Mouse (Mus musculus) kidney, postnatal 0 days (tissue): ENCODE measurements around the gene Hltf. TPM values are rescaled to one million over a fixed set of nuclear protein-coding genes. Genes with fewer than 3 reads are reported as not detected.

ENCODE experiments used
- ATAC-seq: fragments of 200-750 bp; cut with Nextera tagmentation; replicated peaks from 2 replicates; pipeline ENCODE4 v1.8.0; 2017; ENCODE audit warnings: low read depth, moderate number of reproducible peaks, moderate TSS enrichment, moderate library complexity; ENCODE audit not compliant: low FRiP score
- DNase-seq: peaks from one replicate; pipeline ENCODE4 v3.0.0-alpha.2; 2016; ENCODE audit warnings: low spot score
- H3K27ac ChIP-seq: fragments of 300-500 bp; sonication (generic); 2 replicates; pipeline ENCODE4 v1.5.1; 2014; ENCODE audit warnings: mild to moderate bottlenecking
- H3K27me3 ChIP-seq: fragments of 300-500 bp; sonication (generic); 2 replicates; pipeline ENCODE4 v1.6.1; 2014; ENCODE audit warnings: low read length, mixed read lengths; ENCODE audit not compliant: insufficient read depth
- H3K36me3 ChIP-seq: fragments of 300-500 bp; sonication (generic); 2 replicates; pipeline ENCODE4 v1.6.1; 2014; ENCODE audit warnings: low read length, mixed read lengths; ENCODE audit not compliant: insufficient read depth
- H3K4me1 ChIP-seq: fragments of 300-500 bp; sonication (generic); replicated peaks from 2 replicates; pipeline ENCODE4 v1.6.1; 2014; ENCODE audit warnings: antibody characterized with exemption, low read length, mixed read lengths; ENCODE audit not compliant: insufficient read depth
- H3K4me2 ChIP-seq: fragments of 300-500 bp; sonication (generic); 2 replicates; pipeline ENCODE4 v1.6.1; 2014; ENCODE audit warnings: mild to moderate bottlenecking, low read length, moderate library complexity, mixed read lengths
- H3K4me3 ChIP-seq: fragments of 300-500 bp; sonication (generic); replicated peaks from 2 replicates; pipeline ENCODE4 v1.5.1; 2014; ENCODE audit warnings: low read depth, low read length
- H3K9ac ChIP-seq: fragments of 300-500 bp; sonication (generic); 2 replicates; pipeline ENCODE4 v1.6.1; 2014; ENCODE audit warnings: low read depth, low read length
- H3K9me3 ChIP-seq: fragments of 300-500 bp; sonication (generic); replicated peaks from 2 replicates; pipeline ENCODE4 v1.6.1; 2016; ENCODE audit warnings: low read length, inconsistent platforms, mixed read lengths
- CTCF ChIP-seq: IDR thresholded peaks from 2 replicates; pipeline ENCODE4 v1.5.1; 2016; ENCODE audit warnings: antibody characterized with exemption, low read depth, mild to moderate bottlenecking, moderate library complexity
- WGBS: fragments of 180-500 bp; shearing (Covaris S2); extraction: QIAGEN DNeasy Blood & Tissue Kit; methylation state at CpG from one replicate; pipeline ENCODE4 v1.1.7; 2014; 5-methylcytosine and 5-hydroxymethylcytosine counted together
- polyA plus RNA-seq: library from polyadenylated mRNA; unstranded; fragments of >200 nt; fragmentation: Nextera tagmentation; extraction: Ambion mirVana; gene quantifications from 2 replicates; pipeline ENCODE4 v1.2.1, GENCODE M21; 2015

The Hltf gene
- polyA plus RNA-seq, 1 experiment from 2014 or later = 15.4 TPM

DNA sequence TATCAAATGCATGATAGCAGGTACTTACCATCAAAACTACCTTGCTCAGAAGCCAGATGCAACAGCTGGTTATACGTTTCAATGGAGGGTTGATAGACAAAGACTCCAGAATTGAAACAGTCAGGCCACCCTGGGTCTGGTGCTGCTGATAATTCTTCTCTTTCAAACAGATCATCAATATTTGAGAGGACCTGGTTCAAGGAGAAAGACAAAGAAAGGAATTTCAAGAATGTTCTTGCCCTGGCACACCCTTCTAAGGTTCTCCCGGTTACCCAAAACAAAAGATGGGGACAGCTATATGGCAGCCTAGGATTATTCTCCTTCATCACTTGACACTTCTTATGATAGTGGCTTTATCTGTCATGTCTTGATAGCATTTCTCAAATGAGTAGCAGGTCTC, 92.9 kb downstream of the Hltf start:
- ATAC-seq = no peak
- DNase-seq = no peak
- H3K27me3 ChIP-seq = no peaks in the 10 kb centered on the region
- H3K4me1 ChIP-seq = 0 out of 2 replicates have a peak, but pooled peaks cover 5% of the 10 kb centered on the region
- TF ChIP-seq CTCF = no peak
- H3K4me2 ChIP-seq = no peak overlapping the region
- H3K4me3 ChIP-seq = no peak overlapping the region
- H3K9me3 ChIP-seq = no peaks in the 10 kb centered on the region
- 85% methylated on average over 2 of the region's 2 CpGs for WGBS
- 0 out of 2 replicates have a peak, but pooled peaks cover 13% of the 10 kb centered on the region for H3K36me3 ChIP-seq
- H3K9ac ChIP-seq = no peak overlapping the region
- H3K27ac ChIP-seq = no peak overlapping the region

DNA sequence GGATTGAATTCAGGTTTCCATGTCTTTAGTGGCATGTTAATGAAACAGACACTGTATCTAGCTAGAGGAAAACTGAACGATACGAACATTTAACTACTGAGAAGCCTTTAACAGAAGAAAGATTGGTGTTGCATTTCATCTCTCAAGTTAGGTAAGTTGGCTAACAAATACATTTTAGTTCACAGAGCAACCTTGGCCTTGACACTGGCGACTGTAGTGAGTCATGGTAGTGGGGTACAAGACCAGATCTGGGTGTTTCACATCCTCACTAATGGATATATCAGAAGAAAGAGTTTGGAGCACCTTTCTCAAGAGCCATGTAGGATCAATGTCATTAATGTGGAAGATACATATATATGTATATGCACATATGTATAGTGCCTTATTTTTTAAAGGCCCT, 94.0 kb downstream of the Hltf start:
- ATAC-seq (no peak), DNase-seq (no peak)
- Histone ChIP-seq H3K4me2 (no peak overlapping the region), H3K4me3 (no peak overlapping the region), H3K36me3 (0 out of 2 replicates have a peak, but pooled peaks cover 13% of the 10 kb centered on the region), H3K9ac (no peak overlapping the region), H3K27me3 (no peaks in the 10 kb centered on the region), H3K9me3 (no peaks in the 10 kb centered on the region), H3K4me1 (0 out of 2 replicates have a peak, but pooled peaks cover 5% of the 10 kb centered on the region), H3K27ac (no peak overlapping the region)
- TF ChIP-seq CTCF = no peak
- WGBS = 91% methylated on average over 3 of the region's 3 CpGs

DNA sequence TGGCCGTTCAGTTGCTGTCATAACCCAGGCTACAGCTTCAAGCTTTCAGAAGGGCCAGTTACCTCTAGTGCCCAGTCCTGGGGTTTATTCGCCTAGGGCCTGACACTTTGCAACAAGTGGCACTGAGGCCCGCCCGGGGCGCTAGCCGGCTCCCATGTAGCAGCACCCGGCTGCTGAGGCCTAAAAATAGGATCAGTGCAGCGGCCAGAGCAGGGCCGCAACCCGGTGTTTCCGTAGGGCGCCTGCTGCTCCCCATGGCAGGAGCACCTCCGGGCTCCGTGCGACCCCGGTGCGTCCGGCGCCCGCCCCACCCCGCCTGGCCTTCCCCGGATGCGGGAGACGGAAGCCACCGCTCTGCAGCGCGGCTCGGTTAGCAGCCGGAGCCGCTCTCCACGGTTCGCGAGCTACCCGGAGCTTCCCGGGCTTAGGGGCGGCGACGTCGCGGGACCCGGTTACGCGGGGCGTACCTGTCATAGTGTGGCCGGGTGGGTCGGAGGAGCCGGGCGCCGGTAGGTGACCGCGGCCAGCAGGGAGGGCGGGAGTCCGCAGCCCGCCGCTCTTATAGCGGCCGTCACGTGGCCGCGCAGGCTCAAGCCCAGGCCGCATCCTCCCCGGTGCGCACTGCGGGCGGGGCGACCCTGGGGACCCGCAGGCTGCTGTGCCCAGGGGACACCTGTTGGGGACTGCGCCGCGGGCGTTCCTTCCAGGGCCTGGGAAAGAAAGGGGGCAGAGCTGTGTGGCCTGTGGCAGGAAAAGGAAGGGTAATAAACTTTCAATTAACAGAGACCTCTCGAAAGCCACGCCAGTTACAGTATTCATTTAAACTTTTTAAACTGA, 97.1 kb downstream of the Hltf start, which contains the start of gene Gyg:
Gene Gyg (minus strand): TSS at position 787 of the 837 bp plus-strand sequence.
- peak within 1 kb of the TSS; percentile 88 for H3K4me2 ChIP-seq
- 0 out of 2 replicates have a peak, but pooled peaks have one; percentile 19 for TF ChIP-seq CTCF
- no peaks in the 10 kb centered on the region for H3K27me3 ChIP-seq
- H3K9me3 ChIP-seq = no peaks in the 10 kb centered on the region
- H3K27ac ChIP-seq = peak within 1 kb of the TSS; percentile 25; the same call in 1 of the 2 replicates
- DNase-seq (peak; percentile 62), ATAC-seq (peak; percentile 96)
- H3K36me3 ChIP-seq = no peaks in the 10 kb centered on the region
- H3K4me1 ChIP-seq = 0 out of 2 replicates have a peak, but pooled peaks cover 5% of the 10 kb centered on the region
- peak within 1 kb of the TSS; percentile 80 for H3K9ac ChIP-seq
- under 1% methylated on average over 72 of the region's 73 CpGs for WGBS
- H3K4me3 ChIP-seq = peak within 1 kb of the TSS; percentile 66

DNA sequence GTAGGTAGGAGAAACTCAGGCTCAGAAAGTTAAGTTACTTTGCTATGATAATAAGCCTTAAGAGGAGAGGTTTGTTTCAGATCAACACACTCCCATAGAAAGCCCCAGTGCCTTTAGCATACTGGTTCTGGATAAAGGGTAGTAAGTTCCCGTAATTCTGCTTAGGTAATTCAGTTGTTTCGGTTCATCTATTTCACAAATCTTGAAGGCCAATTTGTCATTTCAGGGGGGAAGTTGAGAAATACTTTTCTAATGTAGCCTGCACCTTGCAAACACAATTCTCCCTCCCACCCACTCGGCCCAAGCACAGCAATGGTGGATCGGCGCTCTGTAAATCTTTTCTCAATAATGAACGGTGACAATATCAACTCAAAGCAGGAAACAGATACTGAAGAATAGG, 97.9 kb downstream of the Hltf start:
- H3K4me1 ChIP-seq = 0 out of 2 replicates have a peak, but pooled peaks cover 5% of the 10 kb centered on the region
- no peak overlapping the region for H3K4me3 ChIP-seq
- H3K36me3 ChIP-seq = no peaks in the 10 kb centered on the region
- H3K27me3 ChIP-seq = no peaks in the 10 kb centered on the region
- ATAC-seq (no peak), DNase-seq (no peak)
- TF ChIP-seq CTCF = no peak
- H3K27ac ChIP-seq = no peak overlapping the region
- 73% methylated on average over 6 of the region's 6 CpGs for WGBS
- H3K9me3 ChIP-seq = no peaks in the 10 kb centered on the region
- no peak overlapping the region for H3K9ac ChIP-seq
- peak overlapping the region; percentile 88 for H3K4me2 ChIP-seq

DNA sequence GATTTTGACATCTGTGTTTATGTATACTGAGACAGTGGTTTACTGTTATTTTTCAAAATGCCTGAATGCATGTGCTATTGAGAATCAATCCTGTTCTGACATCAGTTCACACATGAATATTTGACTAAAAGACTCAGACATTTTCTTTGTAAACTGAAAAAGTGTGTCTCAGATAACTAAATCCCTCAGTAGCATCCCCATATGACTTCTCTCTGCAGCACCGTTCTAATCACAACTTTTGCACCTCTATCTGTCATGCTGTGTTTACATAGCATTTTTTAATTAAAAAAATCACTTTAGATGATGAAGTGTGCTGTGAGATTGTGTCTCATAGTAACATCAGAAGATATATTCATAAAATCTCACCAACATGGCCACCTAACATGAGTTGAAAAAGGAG, 109.9 kb downstream of the Hltf start:
- Histone ChIP-seq H3K36me3 (no peaks in the 10 kb centered on the region), H3K4me2 (no peak overlapping the region), H3K27ac (no peak overlapping the region), H3K4me3 (no peak overlapping the region), H3K9me3 (no peaks in the 10 kb centered on the region), H3K4me1 (no peaks in the 10 kb centered on the region), H3K27me3 (no peaks in the 10 kb centered on the region), H3K9ac (no peak overlapping the region)
- WGBS = 70% methylated on average over 1 of the region's 1 CpGs
- no peak for TF ChIP-seq CTCF
- no peak for DNase-seq
- no peak for ATAC-seq

Other genes with a start within 250 kb of the Hltf start
- 5.3 and 6.3 TPM in 2 replicates for gene Cp, start 100.8 kb upstream of the Hltf start, polyA plus RNA-seq
- gene Hps3, start 22.5 kb upstream of the Hltf start, polyA plus RNA-seq = 10.8 and 11.6 TPM in 2 replicates
- 48.3 and 50.0 TPM in 2 replicates for gene Gyg, start 97.5 kb downstream of the Hltf start, polyA plus RNA-seq
- gene Cpa3, start 184.4 kb downstream of the Hltf start, polyA plus RNA-seq = 1.4 and 4.6 TPM in 2 replicates
- gene Cpb1, start 217.9 kb downstream of the Hltf start, polyA plus RNA-seq = 1.1 and 1.2 TPM in 2 replicates